Mouse (Mus musculus) intestine, embryonic 16.5 days (tissue): ENCODE results near the gene Arhgap22. TPM values are rescaled to one million over a fixed set of nuclear protein-coding genes. Genes with fewer than 3 reads are reported as not detected.

Source experiments
- ATAC-seq: fragments of 200-750 bp; cut with Nextera tagmentation; 2 replicates; pipeline ENCODE4 v1.8.0; 2017; ENCODE audit warnings: moderate TSS enrichment, moderate library complexity
- H3K27ac ChIP-seq: fragments of 300-500 bp; sonication (generic); 2 replicates; pipeline ENCODE4 v1.5.1; 2014; ENCODE audit warnings: mild to moderate bottlenecking, low read length
- H3K27me3 ChIP-seq: fragments of 300-500 bp; sonication (generic); replicated peaks from 2 replicates; pipeline ENCODE4 v1.6.1; 2014; ENCODE audit warnings: low read length, control low read depth, mixed read lengths; ENCODE audit not compliant: control insufficient read depth, insufficient read depth
- H3K36me3 ChIP-seq: fragments of 300-500 bp; sonication (generic); 2 replicates; pipeline ENCODE4 v1.6.1; 2014; ENCODE audit warnings: low read length, control low read depth; ENCODE audit not compliant: control insufficient read depth, insufficient read depth
- H3K4me1 ChIP-seq: fragments of 300-500 bp; sonication (generic); 2 replicates; pipeline ENCODE4 v1.6.1; 2014; ENCODE audit warnings: low read length, control low read depth, mixed read lengths; ENCODE audit not compliant: control insufficient read depth, insufficient read depth
- H3K4me2 ChIP-seq: fragments of 300-500 bp; sonication (generic); 2 replicates; pipeline ENCODE4 v1.6.1; 2014; ENCODE audit warnings: low read depth, low read length, control low read depth
- H3K4me3 ChIP-seq: fragments of 300-500 bp; sonication (generic); 2 replicates; pipeline ENCODE4 v1.5.1; 2014; ENCODE audit warnings: mild to moderate bottlenecking, low read length
- H3K9ac ChIP-seq: fragments of 300-500 bp; sonication (generic); 2 replicates; pipeline ENCODE4 v1.6.1; 2014; ENCODE audit warnings: low read depth, low read length
- H3K9me3 ChIP-seq: fragments of 300-500 bp; sonication (generic); 2 replicates; pipeline ENCODE4 v1.6.1; 2016; ENCODE audit warnings: low read length, control low read depth; ENCODE audit not compliant: control insufficient read depth
- WGBS: fragments of 180-500 bp; shearing (Covaris S2); extraction: QIAGEN DNeasy Blood & Tissue Kit; methylation state at CpG from one replicate; pipeline ENCODE4 v1.1.7; 2014; 5-methylcytosine and 5-hydroxymethylcytosine counted together
- polyA plus RNA-seq: library from polyadenylated mRNA; unstranded; fragments of >200 nt; fragmentation: Nextera tagmentation; extraction: Ambion mirVana; gene quantifications from 2 replicates; pipeline ENCODE4 v1.2.1, GENCODE M21; 2015

The Arhgap22 gene
- polyA plus RNA-seq, 1 experiment from 2014 or later: 3.6 TPM

DNA sequence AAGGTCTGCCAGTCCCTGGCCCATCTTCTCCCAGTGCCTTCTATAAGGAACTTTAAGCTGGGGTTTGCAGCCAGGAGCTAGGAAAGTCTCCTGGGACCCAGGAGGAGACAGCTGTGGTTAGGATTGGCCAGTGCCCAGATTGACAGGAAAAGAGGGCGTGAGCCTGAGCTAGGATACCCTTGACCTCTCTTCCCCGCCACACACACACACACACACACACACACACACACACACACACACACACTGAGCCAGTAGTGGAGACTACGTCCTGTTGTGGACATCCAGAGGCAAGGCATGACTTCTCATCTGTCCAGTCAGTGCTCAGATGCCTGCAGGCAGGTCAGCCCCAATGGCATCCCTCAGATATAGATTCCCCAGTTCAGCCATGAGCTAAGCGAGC, 147.7 kb downstream of the Arhgap22 start:
- H3K36me3 ChIP-seq: no peaks in the 10 kb centered on the region
- H3K4me3 ChIP-seq: no peak overlapping the region
- no peak for ATAC-seq
- no peaks in the 10 kb centered on the region for H3K27me3 ChIP-seq
- 60% methylated on average over 4 of the region's 4 CpGs for WGBS
- no peaks in the 10 kb centered on the region for H3K9me3 ChIP-seq
- H3K27ac ChIP-seq: no peak overlapping the region
- H3K9ac ChIP-seq: no peak overlapping the region
- H3K4me1 ChIP-seq: peaks cover 2% of the 10 kb centered on the region
- no peak overlapping the region for H3K4me2 ChIP-seq

DNA sequence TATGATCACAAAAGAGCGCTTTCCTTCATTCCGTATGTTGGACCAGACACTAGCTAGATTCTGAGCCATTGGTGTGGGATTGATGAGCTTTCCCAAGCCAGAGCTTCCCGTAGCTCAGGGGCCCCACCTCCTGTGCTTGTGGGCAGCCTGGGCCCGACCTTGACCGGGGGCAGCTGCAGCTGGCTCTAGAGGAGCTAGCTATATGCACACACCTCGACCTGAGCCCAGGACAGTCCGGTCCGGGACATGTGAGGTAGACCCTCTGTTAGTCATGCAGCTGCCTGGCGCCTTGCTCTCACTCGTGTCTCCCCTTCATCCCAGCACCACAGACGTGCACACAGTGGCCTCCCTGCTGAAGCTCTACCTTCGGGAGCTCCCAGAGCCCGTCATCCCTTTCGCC, 148.3 kb downstream of the Arhgap22 start:
- no peak overlapping the region for H3K27ac ChIP-seq
- H3K27me3 ChIP-seq: no peaks in the 10 kb centered on the region
- H3K9ac ChIP-seq: no peak overlapping the region
- H3K36me3 ChIP-seq: no peaks in the 10 kb centered on the region
- no peak overlapping the region for H3K4me2 ChIP-seq
- 36% methylated on average over 14 of the region's 14 CpGs for WGBS
- H3K4me3 ChIP-seq: no peak overlapping the region
- H3K4me1 ChIP-seq: peaks cover 2% of the 10 kb centered on the region
- ATAC-seq: no peak
- H3K9me3 ChIP-seq: no peaks in the 10 kb centered on the region

DNA sequence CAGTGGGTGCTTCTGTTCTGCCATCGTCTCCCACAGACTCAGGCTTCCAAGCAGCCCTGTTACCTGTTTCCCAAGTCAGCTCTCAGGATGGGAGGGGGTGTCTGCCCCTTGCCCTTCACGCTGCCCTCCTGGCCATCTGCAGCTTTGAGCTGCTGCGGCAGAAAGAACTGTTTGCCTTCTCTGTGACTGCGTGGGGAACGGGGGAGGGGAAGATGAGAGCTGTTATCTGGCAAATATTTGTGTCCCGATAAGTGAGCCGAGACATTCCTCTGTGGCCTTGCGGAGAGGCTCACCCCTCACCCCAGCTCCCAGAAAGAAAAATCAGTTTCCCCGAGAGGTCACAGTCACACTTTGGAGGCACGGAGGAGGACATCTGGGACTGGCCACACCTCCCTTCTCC, 149.0 kb downstream of the Arhgap22 start:
- no peak overlapping the region for H3K4me3 ChIP-seq
- no peaks in the 10 kb centered on the region for H3K9me3 ChIP-seq
- H3K9ac ChIP-seq: no peak overlapping the region
- peaks cover 2% of the 10 kb centered on the region for H3K4me1 ChIP-seq
- H3K36me3 ChIP-seq: no peaks in the 10 kb centered on the region
- no peaks in the 10 kb centered on the region for H3K27me3 ChIP-seq
- H3K27ac ChIP-seq: no peak overlapping the region
- no peak for ATAC-seq
- peak overlapping the region; percentile 23 for H3K4me2 ChIP-seq
- 8% methylated on average over 10 of the region's 10 CpGs for WGBS

DNA sequence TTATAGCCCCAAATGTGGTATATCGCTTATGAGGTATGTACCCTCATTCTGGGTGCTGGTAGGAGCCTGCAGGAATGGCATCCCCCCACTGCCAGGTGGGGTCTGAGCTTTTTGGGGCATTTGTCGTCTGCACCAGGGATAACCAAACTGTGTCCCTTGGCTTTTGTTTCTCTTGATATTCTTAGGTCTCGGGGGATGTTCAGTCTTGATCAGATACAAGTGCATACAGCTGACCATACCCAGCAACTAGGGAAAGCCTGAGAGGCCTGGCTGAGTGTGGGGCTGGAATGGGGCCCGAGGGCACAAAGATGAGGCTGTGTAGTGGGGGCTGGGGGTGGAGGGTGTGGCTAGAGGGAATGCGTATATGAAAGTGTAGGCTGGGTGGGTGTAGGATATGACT, 149.8 kb downstream of the Arhgap22 start:
- no peak overlapping the region for H3K4me2 ChIP-seq
- H3K4me1 ChIP-seq: peaks cover 2% of the 10 kb centered on the region
- no peak for ATAC-seq
- H3K4me3 ChIP-seq: no peak overlapping the region
- 71% methylated on average over 5 of the region's 5 CpGs for WGBS
- no peak overlapping the region for H3K9ac ChIP-seq
- no peaks in the 10 kb centered on the region for H3K9me3 ChIP-seq
- no peak overlapping the region for H3K27ac ChIP-seq
- no peaks in the 10 kb centered on the region for H3K27me3 ChIP-seq
- no peaks in the 10 kb centered on the region for H3K36me3 ChIP-seq

DNA sequence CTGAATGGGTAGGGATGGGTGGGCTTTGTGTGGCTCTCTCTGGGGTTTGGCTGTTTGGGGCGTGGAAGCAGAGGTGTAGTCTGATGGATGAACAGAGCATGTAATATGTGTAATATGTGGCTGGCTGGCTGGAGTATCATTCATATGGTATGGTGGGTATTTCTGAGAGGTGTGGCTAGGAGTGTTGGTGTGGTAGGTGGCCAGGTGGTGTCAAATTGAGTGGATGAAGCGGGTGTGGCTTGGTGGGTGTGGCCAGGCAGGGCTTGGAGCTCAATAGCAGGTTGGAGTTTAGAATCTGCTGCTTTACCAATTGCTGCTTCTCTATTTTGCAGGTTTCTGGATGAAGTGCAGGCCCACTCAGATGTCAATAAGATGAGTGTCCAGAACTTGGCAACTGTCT, 150.2 kb downstream of the Arhgap22 start:
- no peak overlapping the region for H3K4me3 ChIP-seq
- 76% methylated on average over 2 of the region's 2 CpGs for WGBS
- no peaks in the 10 kb centered on the region for H3K36me3 ChIP-seq

DNA sequence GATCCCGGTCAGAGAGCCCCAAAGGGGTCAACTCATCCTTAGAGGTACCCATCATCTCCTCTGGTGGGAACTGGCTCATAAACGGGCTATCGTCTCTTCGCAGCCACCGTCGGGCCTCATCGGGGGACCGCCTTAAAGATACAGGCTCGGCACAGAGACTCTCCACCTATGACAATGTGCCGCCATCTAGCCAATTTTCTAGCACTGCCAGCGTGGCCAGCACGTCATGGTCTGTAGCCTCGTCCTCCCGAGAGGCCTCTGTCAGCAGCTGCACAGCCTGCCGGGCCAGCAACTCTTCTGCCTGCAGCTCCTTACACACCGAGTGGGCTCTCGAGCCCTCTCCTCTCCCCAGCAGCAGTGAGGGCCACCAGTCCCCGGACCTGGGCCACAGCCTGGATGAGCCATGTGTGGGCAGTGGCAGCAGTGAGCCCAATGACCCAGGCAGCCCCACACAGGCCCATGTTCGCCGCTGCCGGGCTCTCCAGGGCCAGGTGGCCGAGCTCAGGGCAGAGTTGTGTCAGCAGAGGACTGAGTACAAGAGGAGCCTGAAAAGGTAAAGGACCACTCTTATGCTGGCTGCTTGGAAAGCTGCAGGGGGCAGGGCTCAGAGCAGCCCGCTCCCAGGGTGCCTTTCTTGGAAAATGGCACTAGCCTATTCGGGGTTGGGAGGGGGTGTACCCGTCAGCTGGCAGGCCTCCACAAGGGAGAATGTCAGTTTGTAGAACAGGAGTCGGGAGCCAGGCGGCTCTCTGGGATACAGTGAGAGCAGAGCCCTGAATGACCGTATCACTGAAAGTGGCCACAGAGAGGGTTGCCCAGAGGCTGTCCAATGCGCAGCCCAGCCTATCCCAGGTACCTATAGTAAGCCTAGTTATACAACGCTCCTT, 153.3 kb downstream of the Arhgap22 start:
- Histone ChIP-seq H3K4me3 (no peak overlapping the region), H3K36me3 (no peaks in the 10 kb centered on the region), H3K4me2 (no peak overlapping the region), H3K27ac (no peak overlapping the region), H3K9ac (no peak overlapping the region), H3K9me3 (no peaks in the 10 kb centered on the region), H3K4me1 (peaks cover 8% of the 10 kb centered on the region), H3K27me3 (no peaks in the 10 kb centered on the region)
- ATAC-seq: no peak
- 80% methylated on average over 30 of the region's 30 CpGs for WGBS

More for the DNA sequence above, 150.2 kb downstream of the Arhgap22 start:
- no peak overlapping the region for H3K9ac ChIP-seq
- peaks cover 2% of the 10 kb centered on the region for H3K4me1 ChIP-seq
- H3K27me3 ChIP-seq: no peaks in the 10 kb centered on the region
- H3K27ac ChIP-seq: no peak overlapping the region
- ATAC-seq: no peak
- H3K9me3 ChIP-seq: no peaks in the 10 kb centered on the region
- H3K4me2 ChIP-seq: no peak overlapping the region

DNA sequence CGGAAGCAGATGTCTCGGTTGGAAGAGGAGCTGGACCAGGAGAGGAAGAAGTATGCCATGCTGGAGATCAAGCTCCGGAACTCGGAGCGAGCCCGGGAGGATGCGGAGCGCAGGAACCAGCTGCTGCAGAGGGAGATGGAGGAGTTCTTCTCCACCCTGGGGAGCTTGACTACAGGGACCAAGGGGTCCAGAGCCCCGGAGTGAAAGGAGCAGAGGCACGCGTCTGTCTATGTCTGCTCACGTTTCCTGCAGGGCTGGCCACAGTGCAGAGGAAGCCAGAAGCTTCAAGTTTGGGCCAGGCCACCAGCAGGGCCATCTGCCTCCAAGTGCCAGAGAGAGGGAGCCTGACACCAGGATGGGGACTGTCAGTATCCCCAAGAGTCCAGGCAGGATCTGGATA, 155.5 kb downstream of the Arhgap22 start:
- Histone ChIP-seq H3K9me3 (no peaks in the 10 kb centered on the region), H3K4me1 (peaks cover 6% of the 10 kb centered on the region; the same call in 1 of the 2 replicates), H3K4me3 (no peak overlapping the region), H3K27me3 (no peaks in the 10 kb centered on the region), H3K36me3 (no peaks in the 10 kb centered on the region), H3K4me2 (no peak overlapping the region), H3K9ac (no peak overlapping the region), H3K27ac (no peak overlapping the region)
- 83% methylated on average over 12 of the region's 12 CpGs for WGBS
- ATAC-seq: no peak

DNA sequence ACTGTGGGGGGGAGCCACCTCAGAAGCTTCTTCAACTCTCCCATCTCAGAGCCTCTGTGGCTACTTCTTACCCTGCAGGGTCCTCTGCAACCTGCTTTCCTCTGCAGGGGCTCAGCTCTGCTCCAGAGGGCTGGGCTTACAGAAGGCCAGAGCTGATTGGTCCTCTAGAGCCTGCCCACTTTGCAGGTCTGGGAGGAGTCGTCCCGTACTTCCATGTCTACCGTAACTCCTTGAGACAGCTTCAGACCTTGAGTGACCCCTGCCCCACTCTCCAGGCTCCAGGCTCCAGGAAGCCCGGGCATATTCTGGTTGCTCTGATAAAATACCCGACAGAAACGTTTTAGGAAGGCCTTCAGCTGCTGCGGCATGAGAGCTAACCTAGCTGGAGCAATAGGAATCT, 156.2 kb downstream of the Arhgap22 start:
- peak overlapping the region; percentile 34 for H3K4me2 ChIP-seq
- H3K9me3 ChIP-seq: no peaks in the 10 kb centered on the region

DNA sequence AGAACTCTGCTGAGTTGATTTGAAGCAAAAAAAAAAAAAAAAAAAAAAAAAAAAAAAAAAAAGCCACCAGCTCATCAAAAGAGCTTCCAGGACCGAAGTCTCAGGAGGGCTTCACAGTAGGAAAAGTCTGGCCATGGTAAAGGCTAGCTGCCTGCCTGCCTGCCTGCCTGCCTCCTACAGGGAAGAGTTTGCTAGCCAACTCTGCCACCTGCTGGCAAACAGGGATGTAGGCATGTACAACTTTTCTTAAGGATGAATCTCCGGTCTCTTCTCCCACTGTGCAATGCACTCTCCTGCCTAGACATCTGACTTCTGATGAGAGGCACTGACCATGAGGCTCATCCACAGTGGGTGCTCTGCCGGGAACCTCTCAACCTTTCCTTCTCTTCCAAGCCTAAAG, 157.4 kb downstream of the Arhgap22 start:
- H3K36me3 ChIP-seq: no peaks in the 10 kb centered on the region
- 17% methylated on average over 3 of the region's 3 CpGs for WGBS
- H3K9ac ChIP-seq: no peak overlapping the region
- no peak overlapping the region for H3K27ac ChIP-seq
- no peaks in the 10 kb centered on the region for H3K9me3 ChIP-seq
- peaks cover 6% of the 10 kb centered on the region; the same call in 1 of the 2 replicates for H3K4me1 ChIP-seq
- H3K27me3 ChIP-seq: no peaks in the 10 kb centered on the region
- H3K4me2 ChIP-seq: no peak overlapping the region
- no peak overlapping the region for H3K4me3 ChIP-seq
- peak; percentile 60 for ATAC-seq

More for the DNA sequence above, 156.2 kb downstream of the Arhgap22 start:
- WGBS: 6% methylated on average over 7 of the region's 7 CpGs
- Histone ChIP-seq H3K27me3 (no peaks in the 10 kb centered on the region), H3K27ac (no peak overlapping the region), H3K36me3 (no peaks in the 10 kb centered on the region), H3K9ac (no peak overlapping the region), H3K4me3 (peak overlapping the region; percentile 10; the same call in 1 of the 2 replicates), H3K4me1 (peaks cover 6% of the 10 kb centered on the region; the same call in 1 of the 2 replicates)
- ATAC-seq: peak; percentile 73
